16 mouse cellular contexts compared by ENCODE assay signal in the genomic region with DNA sequence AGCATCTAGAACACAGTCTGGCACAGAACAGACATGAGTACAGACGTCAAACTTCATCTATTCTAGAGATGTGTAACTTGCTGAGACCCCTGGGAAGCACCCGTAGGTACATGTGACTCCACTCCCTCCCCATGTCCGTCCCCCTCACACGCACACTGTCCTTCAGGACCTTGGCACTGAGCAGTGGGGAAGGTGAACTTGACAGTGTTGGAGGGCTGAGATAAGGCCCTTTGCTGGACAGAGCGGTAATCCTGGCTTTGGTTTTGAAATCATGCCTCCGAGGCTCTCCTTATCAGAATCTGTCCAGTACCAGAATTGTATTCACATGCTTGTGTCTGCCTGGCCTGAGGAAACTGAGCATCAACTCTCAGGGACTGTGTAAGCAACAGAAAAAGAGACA.
"Had no signal": no experiment of that assay in that cellular context is flagged by ENCODE, and none has a peak within 500 bp of the region (broad histone marks: within the 10 kb centered on the region; RNA-seq: fewer than 3 reads in every experiment).

No protein-coding gene starts in this region.

- H3K9ac ChIP-seq: liver, embryonic 13.5 days; neural tube, embryonic 12.5 days; neural tube, embryonic 15.5 days had no signal

- DNase-seq: kidney, adult 9 months; kidney, postnatal 14 days; kidney, postnatal 4 days; liver, embryonic 13.5 days; lung, adult 2 months; lung, postnatal 14 days; lung, postnatal 4 days; midbrain, embryonic 14.5 days; right cerebral cortex, adult 18-20 months; right cerebral cortex, postnatal 14 days; spleen, adult 18-20 months; thymus, postnatal 25 days had no signal

- H3K4me2 ChIP-seq: liver, embryonic 13.5 days; midbrain, embryonic 11.5 days; neural tube, embryonic 12.5 days; neural tube, embryonic 15.5 days had no signal

- H3K27me3 ChIP-seq: liver, embryonic 13.5 days; neural tube, embryonic 12.5 days; neural tube, embryonic 15.5 days had no signal

- H3K9me3 ChIP-seq: liver, embryonic 13.5 days; neural tube, embryonic 12.5 days; neural tube, embryonic 15.5 days had no signal

- H3K36me3 ChIP-seq: neural tube, embryonic 15.5 days had no signal

- H3K4me1 ChIP-seq: liver, embryonic 13.5 days; neural tube, embryonic 12.5 days; neural tube, embryonic 15.5 days had no signal

- H3K4me3 ChIP-seq: left cerebral cortex, adult 2 months; liver, embryonic 13.5 days; neural tube, embryonic 12.5 days; neural tube, embryonic 15.5 days had no signal

- H3K27ac ChIP-seq: left cerebral cortex, adult 2 months; liver, embryonic 13.5 days; neural tube, embryonic 12.5 days; neural tube, embryonic 15.5 days had no signal
